Mouse (Mus musculus) liver, embryonic 14.5 days (tissue): ENCODE data around the gene Cmtm5. TPM values are rescaled to one million over a fixed set of nuclear protein-coding genes. Genes with fewer than 3 reads are reported as not detected.
"Not testable (repeated sequence)": the region's sequence is repeated elsewhere in the genome, so short reads cannot be mapped to it uniquely, and the experiment has no call there.

Experiments used
- ATAC-seq: fragments of 200-750 bp; cut with Nextera tagmentation; 2 replicates; pipeline ENCODE4 v1.8.0; 2017; ENCODE audit warnings: moderate number of reproducible peaks, mild to moderate bottlenecking, moderate library complexity; ENCODE audit not compliant: insufficient read depth
- DNase-seq, 3 experiments: peaks; one replicate each; pipeline ENCODE4 v3.0.0-alpha.2; 2012 to 2013; ENCODE audit warnings: low read depth in 3 of 3, low spot score in 3 of 3
- H3K27ac ChIP-seq: fragments of 300-500 bp; sonication (generic); 2 replicates; pipeline ENCODE4 v1.5.1; 2014; ENCODE audit warnings: moderate library complexity, mild to moderate bottlenecking, control low read depth, inconsistent platforms
- H3K27me3 ChIP-seq: fragments of 300-500 bp; sonication (generic); 2 replicates; pipeline ENCODE4 v1.6.1; 2014; ENCODE audit warnings: mild to moderate bottlenecking, low read length, moderate library complexity; ENCODE audit not compliant: control insufficient read depth, insufficient read depth
- H3K36me3 ChIP-seq: fragments of 300-500 bp; sonication (generic); replicated peaks from 2 replicates; pipeline ENCODE4 v1.6.1; 2014; ENCODE audit warnings: low read depth; ENCODE audit not compliant: control insufficient read depth, insufficient read depth
- H3K4me1 ChIP-seq, 2 experiments: fragments of 200-500 bp in 1 of 2; fragments of 300-500 bp in 1 of 2; sonication (generic) in 1 of 2; replicated peaks; 2 replicates each; pipeline ENCODE4 v1.6.1; 2012 to 2014; ENCODE audit warnings: antibody characterized with exemption in 1 of 2, inconsistent platforms in 1 of 2, low read length in 1 of 2; ENCODE audit not compliant: control insufficient read depth in 2 of 2, insufficient read depth in 2 of 2
- H3K4me2 ChIP-seq: fragments of 300-500 bp; sonication (generic); 2 replicates; pipeline ENCODE4 v1.6.1; 2014; ENCODE audit warnings: low read depth, mild to moderate bottlenecking, control low read depth, moderate library complexity
- H3K4me3 ChIP-seq, 2 experiments: fragments of 200-500 bp in 1 of 2; fragments of 300-500 bp in 1 of 2; sonication (generic) in 1 of 2; 2 replicates each; pipeline ENCODE4 v1.5.1; 2012 to 2014; ENCODE audit warnings: low read depth in 2 of 2, low read length in 2 of 2, mild to moderate bottlenecking in 2 of 2, control low read depth in 1 of 2, inconsistent platforms in 1 of 2, moderate library complexity in 1 of 2; ENCODE audit not compliant: insufficient read depth in 1 of 2
- H3K9ac ChIP-seq: fragments of 300-500 bp; sonication (generic); replicated peaks from 2 replicates; pipeline ENCODE4 v1.6.1; 2014; ENCODE audit warnings: mild to moderate bottlenecking, control low read depth, moderate library complexity
- H3K9me3 ChIP-seq: fragments of 300-500 bp; sonication (generic); 2 replicates; pipeline ENCODE4 v1.6.1; 2016; ENCODE audit warnings: low read length, mixed read lengths; ENCODE audit not compliant: control insufficient read depth
- CTCF ChIP-seq: IDR thresholded peaks from 2 replicates; pipeline ENCODE4 v1.5.1; 2016; ENCODE audit warnings: antibody characterized with exemption, low read depth, control low read depth
- EP300 ChIP-seq: IDR thresholded peaks from 2 replicates; pipeline ENCODE4 v1.6.1; 2016; ENCODE audit warnings: antibody characterized with exemption, low read depth
- WGBS: fragments of 180-500 bp; shearing (Covaris S2); extraction: QIAGEN DNeasy Blood & Tissue Kit; methylation state at CpG from one replicate; pipeline ENCODE4 v1.1.7; 2014; ENCODE audit not compliant: insufficient replicate concordance; 5-methylcytosine and 5-hydroxymethylcytosine counted together
- polyA plus RNA-seq, 2 experiments: library from polyadenylated mRNA; depleted of rRNA in 1 of 2; stranded (reverse) in 1 of 2; unstranded in 1 of 2; fragments of >200 nt; fragmentation: Nextera tagmentation in 1 of 2; extraction: Ambion mirVana in 1 of 2; gene quantifications; 2 replicates each; pipeline versions ENCODE4 v1.2.1 to v1.2.3; 2012 to 2014

The Cmtm5 gene
- polyA plus RNA-seq, 2 experiments: 0.04 TPM; not detected in 1

GRCm38 (mm10) chr14:54944939-54945338, 8.9 kb downstream of the Cmtm5 start:
- no peaks in the 10 kb centered on the region for H3K9me3 ChIP-seq

DNA sequence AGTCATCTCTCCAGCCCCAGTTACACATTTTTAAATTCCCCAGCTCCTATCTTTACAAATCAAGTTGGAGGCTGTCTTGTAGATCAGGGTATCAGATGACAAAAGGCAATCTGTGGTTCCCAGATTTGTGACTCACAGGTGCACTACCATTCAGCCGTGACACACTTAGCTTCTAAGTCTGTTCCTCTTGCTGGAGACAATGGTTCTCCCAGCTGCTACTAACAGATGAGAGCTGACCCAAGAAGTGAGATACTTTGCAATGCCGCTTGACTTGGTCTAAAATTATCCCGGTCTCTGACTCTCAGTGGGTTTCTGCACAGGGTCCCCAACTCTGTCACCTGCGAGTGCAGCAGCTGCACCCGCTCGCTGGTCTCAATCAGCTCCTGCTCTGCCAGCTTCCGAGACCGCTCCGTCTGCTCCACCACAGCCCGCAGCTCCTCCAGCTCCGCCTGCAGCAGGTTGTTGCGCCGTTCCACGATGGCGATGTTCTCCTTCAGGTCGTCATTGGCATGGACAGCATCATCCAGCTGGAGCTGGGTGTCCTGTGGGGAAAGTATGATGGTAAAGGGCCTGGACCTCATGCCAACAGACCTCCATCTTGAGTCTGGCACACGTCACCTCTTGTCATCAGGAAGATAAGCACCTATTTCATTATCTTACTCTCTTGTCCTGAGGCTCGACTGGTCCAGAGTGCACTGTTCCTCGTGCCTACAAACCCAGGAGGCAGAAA, 10.1 kb downstream of the Cmtm5 start:
- H3K27ac ChIP-seq: no peak overlapping the region
- no peaks in the 10 kb centered on the region for H3K36me3 ChIP-seq
- no peak for ATAC-seq
- no peaks in the 10 kb centered on the region for H3K4me1 ChIP-seq
- no peak overlapping the region for H3K9ac ChIP-seq
- H3K4me3 ChIP-seq: no peak overlapping the region
- DNase-seq: no peak
- no peaks in the 10 kb centered on the region for H3K9me3 ChIP-seq
- 69% methylated on average over 19 of the region's 19 CpGs for WGBS
- H3K4me2 ChIP-seq: no peak overlapping the region
- TF ChIP-seq EP300 (no peak), CTCF (no peak)
- no peaks in the 10 kb centered on the region for H3K27me3 ChIP-seq

More at GRCm38 (mm10) chr14:54944939-54945338, 8.9 kb downstream of the Cmtm5 start:
- no peak for TF ChIP-seq CTCF
- no peak for TF ChIP-seq EP300
- Histone ChIP-seq H3K27ac (no peak overlapping the region), H3K36me3 (no peaks in the 10 kb centered on the region), H3K9ac (no peak overlapping the region), H3K4me3 (no peak overlapping the region), H3K4me2 (no peak overlapping the region), H3K27me3 (no peaks in the 10 kb centered on the region), H3K4me1 (no peaks in the 10 kb centered on the region)
- no peak for ATAC-seq
- DNase-seq: no peak
- 34% methylated on average over 2 of the region's 2 CpGs for WGBS

DNA sequence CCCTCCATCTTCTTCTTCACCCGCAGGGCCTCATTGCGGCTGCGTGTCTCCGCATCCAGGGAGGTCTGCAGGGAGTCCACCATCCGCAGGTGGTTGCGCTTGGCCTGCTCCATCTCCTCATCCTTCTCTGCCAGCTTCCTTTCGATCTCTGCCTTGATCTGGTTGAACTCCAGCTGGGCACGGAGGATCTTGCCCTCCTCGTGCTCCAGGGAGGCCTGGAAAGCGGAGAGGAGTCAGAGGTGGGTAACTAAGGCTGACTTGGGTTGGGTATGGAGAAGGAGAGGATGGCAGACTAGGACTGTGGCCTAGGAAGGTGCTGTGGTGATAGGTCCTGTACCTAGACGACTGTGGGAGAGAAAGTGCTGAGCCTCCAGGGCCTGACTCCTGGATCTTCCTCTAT, 10.9 kb downstream of the Cmtm5 start:
- H3K36me3 ChIP-seq, H3K4me2 ChIP-seq, ATAC-seq, H3K9me3 ChIP-seq, H3K27ac ChIP-seq, H3K4me3 ChIP-seq, H3K9ac ChIP-seq, DNase-seq, H3K27me3 ChIP-seq, H3K4me1 ChIP-seq: not testable (repeated sequence)
- 69% methylated on average over 9 of the region's 11 CpGs for WGBS

DNA sequence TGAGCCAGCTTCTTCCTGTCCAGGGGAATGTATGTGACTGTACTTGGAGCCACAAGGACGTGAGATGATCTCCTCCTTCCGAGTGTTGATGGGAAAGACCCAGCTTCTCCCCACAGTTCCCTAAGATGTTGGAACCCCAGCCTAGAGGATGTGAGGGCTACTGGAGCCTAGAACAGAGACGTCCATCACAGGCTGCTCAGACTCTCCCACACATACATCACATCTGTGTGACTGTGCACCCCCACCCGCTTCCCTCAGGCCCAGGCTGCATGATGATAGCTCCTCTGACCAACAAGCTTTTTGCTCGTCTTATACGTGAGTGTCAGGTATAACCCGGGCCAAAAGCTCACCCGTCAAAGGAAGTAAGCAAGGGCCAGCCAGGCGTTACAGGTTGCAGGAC, 12.7 kb downstream of the Cmtm5 start:
- no peak overlapping the region for H3K9ac ChIP-seq
- no peak overlapping the region for H3K4me3 ChIP-seq
- H3K36me3 ChIP-seq: no peaks in the 10 kb centered on the region
- 54% methylated on average over 9 of the region's 9 CpGs for WGBS
- TF ChIP-seq EP300 (no peak), CTCF (no peak)
- H3K4me1 ChIP-seq: no peaks in the 10 kb centered on the region
- ATAC-seq (no peak), DNase-seq (no peak)
- no peaks in the 10 kb centered on the region for H3K9me3 ChIP-seq
- no peak overlapping the region for H3K4me2 ChIP-seq
- H3K27ac ChIP-seq: no peak overlapping the region
- H3K27me3 ChIP-seq: no peaks in the 10 kb centered on the region

DNA sequence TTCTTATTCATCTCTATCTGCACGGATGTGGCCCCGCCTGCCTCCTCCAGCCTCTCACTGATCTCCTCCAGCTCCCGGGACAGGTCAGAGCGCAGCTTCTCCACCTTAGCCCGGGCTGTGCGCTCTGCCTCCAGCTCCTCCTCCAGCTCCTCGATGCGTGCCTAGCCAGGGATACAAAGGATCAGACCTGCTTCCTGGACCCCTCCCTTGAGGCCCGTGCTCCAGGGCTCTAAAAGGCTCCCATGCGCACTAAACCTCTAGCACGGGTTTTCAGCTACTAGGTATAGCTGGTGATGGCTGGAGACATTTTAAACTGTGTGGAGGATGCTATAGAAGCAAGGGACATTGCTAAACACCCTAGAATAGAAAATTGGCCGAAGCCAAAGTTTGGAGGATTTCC, 14.4 kb downstream of the Cmtm5 start:
- Histone ChIP-seq H3K36me3 (no peaks in the 10 kb centered on the region), H3K27ac (no peak overlapping the region), H3K9ac (no peak overlapping the region), H3K4me3 (no peak overlapping the region), H3K4me2 (no peak overlapping the region), H3K27me3 (no peaks in the 10 kb centered on the region), H3K9me3 (no peaks in the 10 kb centered on the region), H3K4me1 (no peaks in the 10 kb centered on the region)
- TF ChIP-seq EP300: no peak
- no peak for TF ChIP-seq CTCF
- ATAC-seq: no peak
- no peak for DNase-seq
- 39% methylated on average over 12 of the region's 12 CpGs for WGBS
